Mouse (Mus musculus): ENCODE results near the gene Pbx4.

The Pbx4 gene

DNA sequence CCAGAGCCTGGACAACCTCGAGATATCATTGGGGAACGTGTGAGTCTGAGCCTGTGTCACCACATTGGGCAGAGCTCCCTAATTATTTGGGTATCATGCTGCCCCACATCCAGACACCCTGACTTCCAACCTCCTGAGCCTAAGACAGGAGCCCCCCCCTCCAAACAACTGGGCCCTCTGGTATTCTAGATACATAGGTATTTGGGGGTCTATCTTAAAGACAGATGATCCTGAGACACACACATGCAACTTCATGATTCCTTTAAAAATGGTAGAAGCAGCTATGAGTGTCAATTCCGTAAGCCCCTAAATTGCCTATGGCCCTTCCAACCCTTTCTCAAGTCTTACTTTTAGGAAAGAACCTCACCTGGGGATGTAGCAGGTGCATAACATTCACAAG is 22.5 kb upstream of the Pbx4 start:
- DNase-seq (ENCODE audit: low spot score): no peak

- DNase-seq (ENCODE audit: low spot score): no peak
Measured at GRCm38 (mm10) chr8:69814881-69815280, 17.4 kb upstream of the Pbx4 start.

DNA sequence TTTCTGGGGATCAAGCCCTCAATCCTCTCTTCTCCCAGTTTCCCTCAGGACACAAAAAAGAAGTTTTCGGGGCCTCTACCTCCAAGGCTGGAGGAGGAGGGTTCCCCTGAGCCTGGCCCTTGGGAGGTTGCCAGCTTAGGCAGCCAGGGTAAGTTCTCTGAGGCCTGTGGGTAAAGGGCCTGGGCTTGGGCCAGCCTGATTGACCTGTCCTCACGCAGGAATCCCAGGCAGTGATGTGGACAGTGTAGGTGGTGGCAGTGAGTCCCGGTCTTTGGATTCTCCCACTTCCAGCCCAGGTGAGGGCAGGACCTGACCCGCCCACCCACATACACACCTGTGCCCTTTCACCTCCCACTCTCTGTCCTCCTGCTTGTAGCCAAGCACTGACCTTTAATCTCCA is 16.9 kb upstream of the Pbx4 start:
- no peak for DNase-seq (ENCODE audit: low spot score)

DNA sequence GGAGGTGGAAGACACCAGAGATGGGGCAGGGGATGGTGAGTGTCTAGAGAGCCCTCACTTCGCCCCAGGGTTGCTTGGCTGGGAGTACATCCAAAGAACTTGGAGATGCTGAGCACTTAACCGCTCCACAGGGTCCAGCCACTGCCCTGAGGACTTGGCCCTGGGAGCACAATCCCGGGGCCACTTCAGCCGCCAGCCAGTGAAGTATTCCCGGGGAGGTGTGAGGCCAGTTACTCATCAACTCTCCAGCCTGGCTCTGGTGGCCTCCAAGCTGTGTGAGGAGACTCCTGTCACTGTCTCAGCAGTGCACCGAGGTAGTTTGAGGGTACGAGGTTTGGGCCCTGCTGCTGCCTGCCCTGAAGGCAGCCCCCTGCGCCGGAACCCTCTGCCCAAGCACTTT is 11.8 kb upstream of the Pbx4 start:
- no peak for DNase-seq (ENCODE audit: low spot score)

GRCm38 (mm10) chr8:69821971-69822385 is 10.3 kb upstream of the Pbx4 start:
- no peak for DNase-seq (ENCODE audit: low spot score)

- no peak for DNase-seq (ENCODE audit: low spot score)
Measured at GRCm38 (mm10) chr8:69822386-69823191, 9.7 kb upstream of the Pbx4 start, which contains the start of gene Lpar2. Lpar2 (plus strand) TSS chr8:69822429.

DNA sequence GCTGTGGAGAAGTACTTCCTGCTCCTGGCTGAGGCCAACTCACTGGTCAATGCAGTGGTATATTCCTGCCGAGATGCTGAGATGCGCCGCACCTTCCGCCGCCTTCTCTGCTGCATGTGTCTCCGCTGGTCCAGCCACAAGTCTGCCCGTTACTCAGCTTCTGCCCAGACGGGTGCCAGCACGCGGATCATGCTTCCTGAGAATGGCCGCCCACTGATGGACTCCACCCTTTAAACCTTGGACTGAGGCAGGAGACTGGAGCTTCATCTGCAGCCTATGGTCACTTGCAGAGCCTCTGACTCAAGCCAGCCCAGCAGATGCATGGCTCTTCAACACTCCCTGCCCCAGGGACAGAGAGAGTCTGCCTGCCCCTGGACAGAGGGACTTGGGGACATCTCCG is 5.9 kb upstream of the Pbx4 start:
- DNase-seq (ENCODE audit: low spot score): no peak

DNA sequence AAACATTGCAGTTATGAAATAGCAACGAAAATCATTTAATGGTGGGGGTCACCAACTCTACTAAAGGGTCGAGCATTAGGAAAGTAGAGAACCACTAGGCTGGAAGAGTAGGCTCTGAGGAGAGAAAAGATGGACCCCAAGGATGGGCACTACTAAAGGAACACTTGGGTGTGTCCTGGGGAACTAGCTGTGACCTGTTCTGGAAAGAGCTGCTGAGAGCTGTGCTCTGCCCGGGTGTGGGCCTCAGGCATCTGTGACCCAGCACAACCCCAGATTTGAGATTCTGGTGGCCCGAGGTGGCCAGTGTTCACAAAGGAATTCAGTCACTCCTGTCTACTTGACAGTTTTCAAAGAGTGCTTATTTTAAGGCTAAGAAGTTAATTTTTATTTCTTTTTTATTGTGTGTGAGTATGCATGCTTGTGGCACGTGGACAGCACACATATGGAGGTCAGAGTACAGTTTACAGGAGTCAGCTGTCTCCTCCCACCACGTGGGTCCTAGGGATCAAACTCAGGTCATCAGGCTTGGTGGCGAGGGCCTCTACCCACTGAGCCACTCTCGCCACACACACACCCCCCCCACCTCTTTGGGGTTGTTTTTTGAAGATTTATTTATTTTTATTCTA is 4.9 kb downstream of the Pbx4 start:
- DNase-seq (ENCODE audit: low spot score): no peak

GRCm38 (mm10) chr8:69847167-69848065 is 15.1 kb downstream of the Pbx4 start:
- DNase-seq (ENCODE audit: low spot score): no peak

DNA sequence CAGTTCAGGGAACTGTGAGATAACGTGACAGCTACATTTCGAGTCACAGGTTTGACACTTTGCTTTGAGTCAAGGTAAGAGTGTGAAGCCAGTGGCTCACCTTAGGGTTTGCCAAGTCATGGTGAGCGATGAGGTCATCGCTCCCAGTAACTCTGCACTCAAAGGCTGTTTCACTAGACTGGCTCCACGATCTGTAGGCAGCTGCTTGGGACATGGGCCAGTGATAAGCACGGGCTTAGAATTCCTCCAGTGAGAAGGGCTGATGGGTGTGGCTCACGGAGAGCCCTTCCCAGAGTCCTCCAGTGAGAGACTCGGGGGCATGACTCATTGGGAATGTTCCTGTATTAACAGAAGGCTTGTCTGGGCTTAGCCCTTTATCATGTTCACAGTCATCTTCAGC is 16.7 kb downstream of the Pbx4 start:
- no peak for DNase-seq (ENCODE audit: low spot score)

DNA sequence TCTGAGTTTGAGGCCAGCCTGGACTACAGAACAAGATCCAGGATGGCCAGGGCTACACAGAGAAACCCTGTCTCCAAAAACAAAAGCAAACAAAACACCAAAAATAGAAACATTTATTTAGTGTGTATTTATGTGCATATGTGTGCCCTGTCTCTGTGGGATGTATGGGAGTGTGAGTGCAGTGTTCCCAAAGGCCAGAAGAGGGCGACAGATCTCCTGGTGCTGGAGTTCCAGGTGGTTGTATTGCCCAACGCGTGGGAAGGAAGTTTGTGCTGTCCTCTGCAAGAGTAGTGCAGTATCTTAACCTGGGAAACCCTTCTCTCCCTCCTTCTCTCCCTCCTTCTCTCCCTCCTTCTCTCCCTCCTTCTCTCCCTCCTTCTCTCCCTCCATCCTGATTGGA is 17.6 kb downstream of the Pbx4 start:
- DNase-seq (ENCODE audit: low spot score): no peak

DNA sequence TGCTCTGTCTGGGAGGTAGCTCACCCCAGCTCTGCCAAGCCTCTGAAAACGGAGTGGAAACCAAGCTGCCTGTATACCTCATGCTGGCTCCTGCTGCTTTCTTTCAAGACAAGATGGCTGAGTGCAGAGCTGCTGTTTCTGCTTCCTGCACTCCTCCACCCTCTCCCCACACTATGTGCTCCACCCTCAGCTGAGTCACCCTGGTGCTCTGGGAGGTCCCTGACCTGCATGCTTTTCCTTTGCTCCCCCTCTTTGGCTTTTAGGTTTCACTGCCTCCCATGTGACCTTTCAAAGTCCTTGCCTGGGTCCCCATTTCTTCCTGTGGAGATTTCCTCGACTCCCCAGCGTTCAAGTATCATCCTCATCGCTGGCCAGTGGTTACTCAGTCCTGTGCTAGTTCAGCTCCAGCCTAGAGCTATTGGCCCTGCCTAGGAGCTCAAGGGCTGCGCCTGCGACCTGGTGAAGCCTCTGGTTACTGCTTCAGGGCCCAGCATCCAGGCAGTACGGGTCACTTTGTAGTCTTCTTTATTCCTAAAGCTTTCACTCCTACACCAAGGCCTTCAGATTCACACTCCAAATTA is 18.7 kb downstream of the Pbx4 start:
- no peak for DNase-seq (ENCODE audit: low spot score)

GRCm38 (mm10) chr8:69853869-69854268 is 21.6 kb downstream of the Pbx4 start:
- no peak for DNase-seq (ENCODE audit: low spot score)

DNA sequence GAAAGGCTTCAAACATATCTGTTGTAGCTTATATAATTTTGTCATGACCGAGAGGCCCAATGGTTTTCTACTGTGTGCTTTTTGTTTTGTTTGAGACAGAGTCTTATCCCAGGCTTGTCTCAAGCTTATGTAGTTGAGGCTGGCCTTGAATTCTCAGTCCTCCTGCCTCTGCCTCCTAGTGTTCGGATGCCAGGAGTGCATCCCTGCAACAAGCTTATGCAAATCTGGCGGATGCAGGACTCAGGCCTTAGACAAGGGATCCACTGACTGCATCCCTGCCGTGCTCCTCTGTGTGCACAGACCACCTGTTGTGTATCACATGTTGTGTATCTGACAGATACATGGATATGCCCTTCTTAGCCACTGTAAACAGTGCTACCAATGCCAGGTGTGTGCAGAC is 28.5 kb downstream of the Pbx4 start:
- no peak for DNase-seq (ENCODE audit: low spot score)

DNA sequence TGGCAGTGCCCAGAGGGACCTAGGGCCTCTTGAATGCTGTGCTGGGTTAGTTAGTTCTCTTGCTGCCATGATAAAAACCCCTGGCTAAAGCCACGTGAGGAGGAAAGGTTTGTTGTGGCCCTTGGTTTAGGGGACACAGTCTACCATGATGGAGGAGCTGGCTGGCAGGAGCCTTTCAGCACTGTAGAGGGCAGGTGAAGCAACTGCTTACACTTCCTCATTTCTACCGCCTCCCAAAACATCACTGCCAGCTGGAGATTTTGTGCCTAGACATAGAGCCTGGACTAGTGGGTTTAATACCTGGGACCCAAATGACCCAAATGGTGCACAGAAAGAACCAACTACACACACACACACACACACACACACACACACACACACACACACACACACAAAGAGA is 29.0 kb downstream of the Pbx4 start:
- no peak for DNase-seq (ENCODE audit: low spot score)

GRCm38 (mm10) chr8:69863387-69864020 is 31.2 kb downstream of the Pbx4 start:
- no peak for DNase-seq (ENCODE audit: low spot score)

DNA sequence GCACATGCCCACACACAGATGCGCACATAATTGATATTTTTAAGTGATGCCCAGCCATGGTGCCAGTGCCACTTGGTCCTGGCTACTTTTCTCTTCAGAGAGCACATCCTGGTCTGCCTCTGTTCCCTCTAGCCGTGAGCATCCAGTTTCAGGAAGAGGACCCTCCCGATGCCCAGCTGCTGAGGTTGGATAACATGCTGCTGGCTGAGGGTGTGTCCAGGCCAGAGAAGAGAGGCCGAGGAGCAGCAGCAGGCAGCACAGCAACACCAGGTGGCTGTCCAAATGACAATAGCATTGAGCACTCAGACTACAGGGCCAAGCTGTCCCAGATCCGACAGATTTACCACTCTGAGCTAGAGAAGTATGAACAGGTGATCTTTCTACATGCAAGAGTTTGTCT is 31.9 kb downstream of the Pbx4 start:
- DNase-seq (ENCODE audit: low spot score): no peak

- DNase-seq (ENCODE audit: low spot score): no peak
Measured at GRCm38 (mm10) chr8:69867696-69868326, 35.5 kb downstream of the Pbx4 start.

GRCm38 (mm10) chr8:69870003-69870765 is 37.9 kb downstream of the Pbx4 start:
- DNase-seq (ENCODE audit: low spot score): no peak

- DNase-seq (ENCODE audit: low spot score): no peak
Measured at GRCm38 (mm10) chr8:69870907-69871306, 38.6 kb downstream of the Pbx4 start.

DNA sequence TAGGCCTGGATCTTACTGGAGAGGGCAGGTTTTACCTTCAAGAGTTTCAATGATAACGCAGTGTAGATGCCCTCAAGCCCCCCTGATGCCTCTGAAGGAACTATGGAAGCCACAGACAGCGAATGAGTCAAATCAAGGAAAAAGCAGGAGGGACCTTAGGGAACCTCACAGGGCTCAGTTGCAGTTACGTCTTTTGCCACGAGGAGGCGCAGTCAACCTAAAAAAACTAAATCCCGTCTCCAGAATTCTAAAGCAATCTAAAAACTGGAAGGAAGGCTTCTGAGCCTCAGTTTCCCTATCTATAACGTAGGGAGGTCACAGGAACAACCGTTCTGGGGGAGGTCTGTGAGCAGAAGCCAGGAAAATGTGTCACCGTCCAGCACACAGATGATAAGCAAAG is 41.9 kb downstream of the Pbx4 start:
- no peak for DNase-seq (ENCODE audit: low spot score)
